Mouse (Mus musculus) liver, embryonic 11.5 days (tissue): Measurements from ENCODE around the gene Mef2d. TPM values are rescaled to one million over a fixed set of nuclear protein-coding genes. Genes with fewer than 3 reads are reported as not detected.

Source experiments
- ATAC-seq: fragments of 200-750 bp; cut with Nextera tagmentation; replicated peaks from 2 replicates; pipeline ENCODE4 v1.8.0; 2017; ENCODE audit warnings: moderate number of reproducible peaks, mild to moderate bottlenecking, moderate TSS enrichment, moderate library complexity; ENCODE audit not compliant: low FRiP score
- DNase-seq: peaks from one replicate; pipeline ENCODE4 v3.0.0-alpha.2; 2017; ENCODE audit warnings: low spot score
- H3K27ac ChIP-seq: fragments of 300-500 bp; sonication (generic); 2 replicates; pipeline ENCODE4 v1.5.1; 2014; ENCODE audit warnings: mild to moderate bottlenecking, low read depth, low read length, control low read depth
- H3K27me3 ChIP-seq: fragments of 300-500 bp; sonication (generic); replicated peaks from 2 replicates; pipeline ENCODE4 v1.6.1; 2014; ENCODE audit warnings: low read length, mixed read lengths; ENCODE audit not compliant: control insufficient read depth, insufficient read depth
- H3K36me3 ChIP-seq: fragments of 300-500 bp; sonication (generic); 2 replicates; pipeline ENCODE4 v1.6.1; 2014; ENCODE audit warnings: mild to moderate bottlenecking, low read length, moderate library complexity, mixed read lengths; ENCODE audit not compliant: control insufficient read depth, insufficient read depth
- H3K4me1 ChIP-seq: fragments of 300-500 bp; sonication (generic); replicated peaks from 2 replicates; pipeline ENCODE4 v1.6.1; 2014; ENCODE audit warnings: low read length, mixed read lengths; ENCODE audit not compliant: control insufficient read depth, insufficient read depth
- H3K4me2 ChIP-seq: fragments of 300-500 bp; sonication (generic); 2 replicates; pipeline ENCODE4 v1.6.1; 2014; ENCODE audit warnings: mild to moderate bottlenecking, control low read depth, moderate library complexity
- H3K4me3 ChIP-seq: fragments of 300-500 bp; sonication (generic); 2 replicates; pipeline ENCODE4 v1.5.1; 2014; ENCODE audit warnings: low read depth, low read length, control low read depth
- H3K9ac ChIP-seq: fragments of 300-500 bp; sonication (generic); 2 replicates; pipeline ENCODE4 v1.6.1; 2014; ENCODE audit warnings: low read depth, low read length, control low read depth
- H3K9me3 ChIP-seq: fragments of 300-500 bp; sonication (generic); 2 replicates; pipeline ENCODE4 v1.6.1; 2016; ENCODE audit warnings: low read length, inconsistent platforms, mixed read lengths; ENCODE audit not compliant: control insufficient read depth
- WGBS: fragments of 180-500 bp; shearing (Covaris S2); extraction: QIAGEN DNeasy Blood & Tissue Kit; methylation state at CpG from one replicate; pipeline ENCODE4 v1.1.7; 2014; 5-methylcytosine and 5-hydroxymethylcytosine counted together
- polyA plus RNA-seq: library from polyadenylated mRNA; unstranded; fragments of >200 nt; fragmentation: Nextera tagmentation; extraction: Ambion mirVana; gene quantifications from 2 replicates; pipeline ENCODE4 v1.2.1, GENCODE M21; 2014

Mef2d gene
- polyA plus RNA-seq, 1 experiment from 2014 or later, result 28.0 TPM

DNA sequence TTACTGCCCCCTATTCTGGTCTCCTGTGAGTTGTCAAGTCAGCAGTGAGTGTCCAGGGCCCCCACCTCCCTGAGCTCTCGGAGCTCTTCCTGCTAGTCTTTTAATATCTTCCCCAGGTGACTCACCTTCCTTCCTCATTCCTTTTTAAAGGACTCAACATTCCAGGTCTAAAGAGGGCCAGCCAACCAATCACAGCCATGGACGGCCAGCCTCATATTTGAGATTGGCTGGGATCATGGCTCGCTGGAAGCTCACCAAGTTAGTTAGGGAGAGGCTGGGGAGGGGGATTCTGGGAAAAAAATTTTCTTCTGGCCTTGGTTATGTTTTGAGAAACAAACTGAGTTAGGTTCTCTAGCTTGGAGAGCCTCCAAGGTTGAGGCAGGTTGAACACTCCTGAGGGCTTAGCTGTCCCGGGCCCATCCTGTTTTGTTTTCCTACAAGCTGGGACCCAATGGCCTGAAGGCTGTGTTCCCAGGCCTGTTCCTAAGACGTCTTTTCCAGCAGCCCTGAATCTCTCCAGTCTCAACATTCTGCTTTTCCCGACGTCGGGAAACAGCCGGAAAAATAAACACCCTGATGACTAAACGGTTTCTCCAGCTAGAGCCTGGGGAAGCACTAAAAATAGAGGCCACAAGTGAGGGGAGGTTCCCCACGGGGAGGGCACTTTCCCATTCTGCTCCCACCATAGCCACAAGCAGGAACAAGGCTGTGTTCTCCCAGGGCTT lies 1.8 kb upstream of the Mef2d start:
- H3K4me3 ChIP-seq, result no peak overlapping the region
- H3K9me3 ChIP-seq, result no peaks in the 10 kb centered on the region
- no peaks in the 10 kb centered on the region for H3K36me3 ChIP-seq
- peak overlapping the region; percentile 95; the same call in 1 of the 2 replicates for H3K9ac ChIP-seq
- ATAC-seq (no peak), DNase-seq (no peak)
- peak overlapping the region; percentile 95 for H3K27ac ChIP-seq
- H3K4me2 ChIP-seq, result peak overlapping the region; percentile 96
- peaks cover 43% of the 10 kb centered on the region for H3K4me1 ChIP-seq
- 29% methylated on average over 11 of the region's 11 CpGs for WGBS
- H3K27me3 ChIP-seq, result no peaks in the 10 kb centered on the region

DNA sequence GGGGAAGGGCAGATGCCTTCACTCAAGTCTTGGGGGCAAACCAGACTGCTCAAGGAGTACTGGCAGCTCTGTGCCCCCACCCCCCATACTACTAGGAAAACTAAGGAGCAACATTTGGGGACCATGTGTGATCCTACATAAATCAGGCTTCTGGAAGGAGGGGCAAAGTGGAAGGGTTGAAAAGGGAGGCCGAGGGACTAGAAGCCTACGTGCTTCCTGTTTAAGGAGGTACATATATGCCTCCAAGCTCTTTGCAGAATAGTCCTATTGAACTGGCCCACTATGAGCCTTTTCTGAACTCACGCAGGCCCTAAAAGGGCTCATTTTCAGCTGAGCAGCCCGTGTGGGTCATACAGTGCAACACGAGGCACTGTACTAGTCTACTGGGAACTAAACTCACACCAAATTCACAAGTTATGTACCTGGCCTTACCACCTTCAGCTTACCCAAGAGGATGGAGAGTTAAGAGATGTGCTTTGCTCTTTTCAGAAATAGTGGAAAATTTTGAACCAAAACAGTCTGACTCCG lies 1.2 kb upstream of the Mef2d start:
- no peaks in the 10 kb centered on the region for H3K9me3 ChIP-seq
- no peaks in the 10 kb centered on the region for H3K27me3 ChIP-seq
- WGBS, result 47% methylated on average over 6 of the region's 6 CpGs
- peak overlapping the region; percentile 95 for H3K27ac ChIP-seq
- peak overlapping the region; percentile 95 for H3K9ac ChIP-seq
- peak overlapping the region; percentile 89 for H3K4me3 ChIP-seq
- peaks cover 49% of the 10 kb centered on the region for H3K4me1 ChIP-seq
- no peak for DNase-seq
- H3K36me3 ChIP-seq, result no peaks in the 10 kb centered on the region
- peak overlapping the region; percentile 96 for H3K4me2 ChIP-seq
- no peak for ATAC-seq

DNA sequence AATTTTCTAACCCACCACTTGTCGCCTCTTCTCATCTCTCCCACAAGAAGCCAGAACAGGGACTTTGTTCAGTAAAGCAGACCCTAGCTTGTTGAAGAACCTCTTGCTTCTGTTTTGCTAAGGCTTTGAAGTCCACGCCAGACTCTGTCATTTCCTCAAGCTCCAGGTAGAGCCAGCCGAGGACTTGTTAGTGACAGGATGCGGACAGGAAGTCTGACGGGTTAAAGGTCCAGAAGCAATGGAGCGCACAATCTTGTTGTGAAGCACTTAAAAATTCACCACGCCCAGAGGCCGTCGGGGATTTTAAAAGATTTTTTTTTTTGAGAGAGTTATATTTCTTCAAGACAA lies 759 bp upstream of the Mef2d start:
- Histone ChIP-seq H3K4me3 (peak overlapping the region; percentile 89), H3K9ac (peak overlapping the region; percentile 95), H3K4me1 (peaks cover 53% of the 10 kb centered on the region), H3K4me2 (peak overlapping the region; percentile 96), H3K9me3 (no peaks in the 10 kb centered on the region), H3K27ac (peak overlapping the region; percentile 95), H3K36me3 (no peaks in the 10 kb centered on the region), H3K27me3 (no peaks in the 10 kb centered on the region)
- DNase-seq, result no peak
- WGBS, result 9% methylated on average over 9 of the region's 9 CpGs
- ATAC-seq, result no peak

DNA sequence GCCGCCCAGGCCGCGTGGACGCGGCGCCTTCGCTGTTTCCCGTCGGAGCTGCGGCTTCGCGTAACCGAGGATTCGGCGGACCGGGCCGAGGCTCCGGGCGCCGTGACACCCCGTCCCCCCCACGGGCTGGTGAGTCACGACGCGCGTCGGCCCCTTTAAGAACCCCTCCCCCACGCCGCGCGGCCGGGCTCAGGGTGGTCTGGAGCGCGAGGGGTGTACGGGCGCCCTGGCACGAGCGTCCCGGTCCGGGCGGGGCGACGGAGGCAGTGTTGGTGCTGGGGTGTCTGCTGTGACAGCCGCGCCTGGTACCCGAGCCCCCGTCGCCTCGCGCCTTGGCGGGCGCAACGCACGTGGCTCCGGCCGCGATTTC lies 359 bp downstream of the Mef2d start:
- Histone ChIP-seq H3K36me3 (no peaks in the 10 kb centered on the region), H3K4me1 (peaks cover 61% of the 10 kb centered on the region), H3K27me3 (no peaks in the 10 kb centered on the region), H3K4me3 (peak overlapping the region; percentile 89), H3K9ac (peak overlapping the region; percentile 95), H3K27ac (peak overlapping the region; percentile 95), H3K9me3 (no peaks in the 10 kb centered on the region), H3K4me2 (peak overlapping the region; percentile 96)
- DNase-seq, result no peak
- peak; percentile 35 for ATAC-seq
- under 1% methylated on average over 56 of the region's 57 CpGs for WGBS

DNA sequence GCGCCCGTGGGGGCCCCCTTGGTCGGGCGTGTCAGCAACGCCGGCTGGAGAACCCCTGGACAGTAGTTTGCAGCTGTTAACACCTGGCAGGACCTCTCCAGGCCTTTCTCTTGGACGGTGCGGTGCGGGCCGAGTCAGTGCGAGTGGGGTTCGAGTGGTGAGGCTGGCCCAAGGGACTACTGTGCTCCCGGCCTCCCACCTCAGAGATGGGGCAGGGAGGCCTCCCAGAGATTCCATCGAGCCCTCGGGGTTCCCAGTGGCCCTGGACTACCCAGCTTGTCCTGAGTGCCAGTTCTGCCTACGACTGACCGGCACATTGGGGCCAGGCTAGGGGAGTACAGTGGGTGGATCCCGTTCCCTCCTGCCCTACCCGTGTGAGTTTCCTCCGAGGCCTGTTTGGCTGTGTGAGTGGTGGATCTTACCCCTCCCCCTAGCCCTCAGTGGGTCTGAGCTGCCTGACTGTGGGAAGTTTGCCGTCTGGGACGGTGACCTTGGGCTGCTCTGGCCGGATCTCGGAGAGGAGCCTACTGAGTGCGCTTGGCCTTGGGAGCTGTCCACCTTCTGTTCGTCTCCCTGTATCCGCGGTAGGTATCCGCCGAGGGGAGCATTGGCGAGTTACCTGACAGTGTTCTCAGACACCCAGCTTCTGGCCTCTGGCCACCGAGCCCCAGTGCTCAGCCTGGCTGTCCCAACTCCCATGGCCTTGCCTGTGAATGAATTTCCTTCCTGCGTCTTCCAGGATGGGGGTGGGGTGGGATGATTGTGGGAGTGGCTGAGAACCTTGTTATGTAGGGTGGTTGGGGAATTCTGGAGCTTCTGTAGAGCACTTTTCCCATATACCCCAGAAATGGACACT lies 972 bp downstream of the Mef2d start:
- no peaks in the 10 kb centered on the region for H3K9me3 ChIP-seq
- H3K27me3 ChIP-seq, result no peaks in the 10 kb centered on the region
- H3K36me3 ChIP-seq, result no peaks in the 10 kb centered on the region
- H3K9ac ChIP-seq, result peak overlapping the region; percentile 95
- WGBS, result under 1% methylated on average over 33 of the region's 33 CpGs
- peak overlapping the region; percentile 89 for H3K4me3 ChIP-seq
- DNase-seq (peak; percentile 69), ATAC-seq (peak; percentile 11; the same call in 1 of the 2 replicates)
- H3K4me1 ChIP-seq, result peaks cover 67% of the 10 kb centered on the region
- peak overlapping the region; percentile 95 for H3K27ac ChIP-seq
- H3K4me2 ChIP-seq, result peak overlapping the region; percentile 96

DNA sequence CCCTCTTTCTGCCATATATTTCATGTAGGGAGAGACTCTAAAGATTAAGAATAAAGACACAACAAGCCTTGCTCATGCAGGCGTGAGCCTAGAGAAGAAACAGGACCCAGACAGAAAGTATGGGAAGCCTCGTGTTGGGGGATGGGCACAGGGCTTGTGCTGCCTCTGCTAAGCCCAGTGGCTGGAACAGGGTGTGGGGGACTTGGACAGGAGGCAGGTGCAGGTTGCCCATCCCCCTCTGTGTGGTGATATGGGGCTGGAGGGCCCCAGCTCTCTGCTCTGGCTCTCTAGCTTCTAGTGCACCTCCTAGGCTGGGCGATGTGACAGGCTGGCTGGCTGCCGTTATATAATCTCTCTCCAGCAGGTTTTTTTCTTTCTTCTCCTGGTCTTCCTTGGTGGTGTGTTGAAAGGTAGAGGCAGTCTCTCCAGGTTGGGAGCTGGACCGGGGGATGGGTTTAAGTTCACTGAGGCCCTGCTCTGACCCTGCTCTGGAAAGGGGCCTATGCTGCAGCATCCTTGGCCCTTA lies 1.9 kb downstream of the Mef2d start:
- peak overlapping the region; percentile 95 for H3K9ac ChIP-seq
- H3K4me1 ChIP-seq, result peaks cover 74% of the 10 kb centered on the region
- 11% methylated on average over 5 of the region's 5 CpGs for WGBS
- peak overlapping the region; percentile 96 for H3K4me2 ChIP-seq
- no peaks in the 10 kb centered on the region for H3K9me3 ChIP-seq
- H3K4me3 ChIP-seq, result peak overlapping the region; percentile 89
- H3K27me3 ChIP-seq, result no peaks in the 10 kb centered on the region
- ATAC-seq (peak; percentile 56), DNase-seq (no peak)
- no peaks in the 10 kb centered on the region for H3K36me3 ChIP-seq
- peak overlapping the region; percentile 95 for H3K27ac ChIP-seq

DNA sequence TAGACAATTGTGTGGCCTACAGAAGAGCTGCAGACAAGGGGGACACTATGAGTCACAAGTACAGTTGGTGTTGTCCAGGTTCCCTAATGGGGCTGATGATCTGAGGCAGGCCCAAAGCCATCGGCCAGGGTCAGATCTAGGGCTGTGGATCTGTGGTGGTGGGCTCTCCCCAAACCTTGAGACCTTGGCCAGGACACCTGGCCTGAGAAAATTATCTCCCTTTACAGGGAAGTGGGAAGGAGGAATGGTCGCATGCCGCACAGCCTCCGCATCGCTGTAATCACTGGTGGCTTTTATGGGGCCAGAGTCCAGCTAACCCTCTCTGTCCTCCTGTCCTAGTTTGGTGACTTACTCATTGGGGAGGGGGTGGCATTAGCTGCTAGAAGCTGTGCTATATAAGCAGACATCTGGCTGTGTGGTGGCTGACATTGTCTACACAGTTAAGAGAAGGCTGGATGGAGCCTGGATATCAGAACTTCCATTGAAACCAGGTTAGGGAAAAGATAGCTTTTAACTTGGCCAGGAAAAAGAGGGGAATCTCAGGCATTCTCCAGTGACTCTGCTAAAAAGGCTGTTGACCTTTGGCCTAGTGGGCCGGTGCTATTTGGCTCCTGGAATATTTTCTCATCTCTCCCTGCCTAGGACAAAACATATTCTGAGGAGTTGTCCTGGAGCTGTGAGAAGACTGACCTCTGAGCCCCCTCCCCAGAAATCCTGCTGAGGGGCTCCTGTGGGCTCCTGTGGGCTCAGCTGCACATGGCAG lies 2.7 kb downstream of the Mef2d start:
- no peaks in the 10 kb centered on the region for H3K9me3 ChIP-seq

DNA sequence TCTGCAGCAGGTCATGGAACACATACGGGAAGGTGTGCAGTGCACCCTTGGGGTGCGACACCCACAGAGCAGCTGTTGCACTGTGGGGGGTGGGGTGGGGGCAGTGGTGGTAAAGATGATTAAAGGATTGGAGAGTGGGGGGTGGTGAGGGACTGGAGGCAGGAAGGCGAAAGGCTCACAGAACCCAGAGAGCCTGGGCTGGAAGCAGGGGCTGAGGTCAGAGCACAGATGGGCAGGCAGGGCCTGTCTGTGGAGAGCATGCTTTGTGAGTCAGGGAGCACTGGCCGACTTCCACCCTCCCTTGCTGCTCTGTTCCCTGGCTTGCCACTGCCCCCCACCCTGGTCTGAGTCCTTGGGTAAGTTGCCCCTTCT lies 3.2 kb downstream of the Mef2d start:
- peak overlapping the region; percentile 89 for H3K4me3 ChIP-seq
- ATAC-seq (no peak), DNase-seq (no peak)
- H3K36me3 ChIP-seq, result no peaks in the 10 kb centered on the region
- peak overlapping the region; percentile 95 for H3K9ac ChIP-seq
- no peaks in the 10 kb centered on the region for H3K27me3 ChIP-seq
- WGBS, result 27% methylated on average over 4 of the region's 4 CpGs
- no peaks in the 10 kb centered on the region for H3K9me3 ChIP-seq
- peaks cover 78% of the 10 kb centered on the region for H3K4me1 ChIP-seq
- peak overlapping the region; percentile 96 for H3K4me2 ChIP-seq
- peak overlapping the region; percentile 95 for H3K27ac ChIP-seq

More for the DNA sequence above, 2.7 kb downstream of the Mef2d start:
- H3K9ac ChIP-seq, result peak overlapping the region; percentile 95
- ATAC-seq, result no peak
- H3K27me3 ChIP-seq, result no peaks in the 10 kb centered on the region
- H3K27ac ChIP-seq, result peak overlapping the region; percentile 95
- peak overlapping the region; percentile 96 for H3K4me2 ChIP-seq
- peaks cover 74% of the 10 kb centered on the region for H3K4me1 ChIP-seq
- H3K36me3 ChIP-seq, result no peaks in the 10 kb centered on the region
- no peak for DNase-seq
- 51% methylated on average over 6 of the region's 6 CpGs for WGBS
- peak overlapping the region; percentile 89 for H3K4me3 ChIP-seq
